Mouse (Mus musculus): ENCODE results near the gene Setd1b.
"Not testable (repeated sequence)": the region's sequence is repeated elsewhere in the genome, so short reads cannot be mapped to it uniquely, and the experiment has no call there.

Gene Setd1b

GRCm38 (mm10) chr5:123162942-123163341, 20.9 kb downstream of the Setd1b start:
- no peak for DNase-seq

GRCm38 (mm10) chr5:123166437-123166836, 24.4 kb downstream of the Setd1b start:
- DNase-seq, result no peak

- DNase-seq, result no peak
These were observed 25.6 kb downstream of the Setd1b start for GRCm38 (mm10) chr5:123167591-123167990.

- DNase-seq, result no peak
These were observed 27.3 kb downstream of the Setd1b start, which contains the start of gene Psmd9 for GRCm38 (mm10) chr5:123169284-123169683. Gene Psmd9 (plus strand): TSS chr5:123169413.

GRCm38 (mm10) chr5:123170365-123170764, 28.4 kb downstream of the Setd1b start:
- DNase-seq, result no peak

GRCm38 (mm10) chr5:123171646-123172350, 29.8 kb downstream of the Setd1b start:
- peak; percentile 90 to 93 for DNase-seq

GRCm38 (mm10) chr5:123178792-123179191, 36.8 kb downstream of the Setd1b start:
- DNase-seq, result no peak

GRCm38 (mm10) chr5:123180390-123180789, 38.4 kb downstream of the Setd1b start:
- DNase-seq, result peak; percentile 53 to 65

- peak; percentile 83 to 96 for DNase-seq
These were observed 39.5 kb downstream of the Setd1b start for GRCm38 (mm10) chr5:123181536-123181935.

GRCm38 (mm10) chr5:123182651-123183050, 40.7 kb downstream of the Setd1b start, which contains the start of gene Hpd:
Gene Hpd (minus strand): TSS chr5:123182727.
- DNase-seq, result peak; percentile 59 to 86

GRCm38 (mm10) chr5:123185966-123186365, 44.0 kb downstream of the Setd1b start:
- peak; percentile 83 to 88 for DNase-seq

GRCm38 (mm10) chr5:123187306-123187705, 45.3 kb downstream of the Setd1b start:
- DNase-seq, result no peak

GRCm38 (mm10) chr5:123190912-123191311, 48.9 kb downstream of the Setd1b start:
- DNase-seq, result peak in 1 of 2 experiments; percentile 40

GRCm38 (mm10) chr5:123191427-123191826, 49.4 kb downstream of the Setd1b start:
- peak; percentile 61 to 81 for DNase-seq

GRCm38 (mm10) chr5:123192606-123193150, 50.7 kb downstream of the Setd1b start:
- DNase-seq, result no peak

- no peak for DNase-seq
These were observed 51.4 kb downstream of the Setd1b start for GRCm38 (mm10) chr5:123193436-123193835.

GRCm38 (mm10) chr5:123194856-123195255, 52.9 kb downstream of the Setd1b start:
- DNase-seq, result no peak

GRCm38 (mm10) chr5:123195500-123196000, 53.6 kb downstream of the Setd1b start:
- no peak for DNase-seq

GRCm38 (mm10) chr5:123196746-123197145, 54.8 kb downstream of the Setd1b start:
- no peak for DNase-seq

- DNase-seq, result no peak
These were observed 56.5 kb downstream of the Setd1b start for GRCm38 (mm10) chr5:123198523-123198922.

- DNase-seq, result not testable (repeated sequence)
These were observed 59.0 kb downstream of the Setd1b start for GRCm38 (mm10) chr5:123200816-123201522.

GRCm38 (mm10) chr5:123201523-123201892, 59.5 kb downstream of the Setd1b start:
- peak; percentile 28 to 75 for DNase-seq

- DNase-seq, result no peak
These were observed 60.0 kb downstream of the Setd1b start for GRCm38 (mm10) chr5:123201987-123202386.

- not testable (repeated sequence) for DNase-seq
These were observed 60.8 kb downstream of the Setd1b start for GRCm38 (mm10) chr5:123202771-123203170.
